Mouse (Mus musculus) forebrain, embryonic 16.5 days (tissue): Measurements from ENCODE around the gene Hspe1. TPM values are rescaled to one million over a fixed set of nuclear protein-coding genes. Genes with fewer than 3 reads are reported as not detected.

ENCODE experiments used
- polyA plus RNA-seq: library from polyadenylated mRNA; unstranded; fragments of >200 nt; fragmentation: Nextera tagmentation; extraction: Ambion mirVana; gene quantifications from 2 replicates; pipeline ENCODE4 v1.2.1, GENCODE M21; 2015

The Hspe1 gene
- polyA plus RNA-seq, 1 experiment from 2014 or later: 215 TPM

Other genes with a start within 250 kb of the Hspe1 start
- gene Ankrd44, start 161.7 kb upstream of the Hspe1 start, polyA plus RNA-seq: 24.0 and 28.2 TPM in 2 replicates
- gene Sf3b1, start 60.7 kb upstream of the Hspe1 start, polyA plus RNA-seq: 379 and 442 TPM in 2 replicates
- gene Coq10b, start 35.4 kb upstream of the Hspe1 start, polyA plus RNA-seq: 34.4 and 35.5 TPM in 2 replicates
- 295 and 312 TPM in 2 replicates for gene Hspd1, start 111 bp downstream of the Hspe1 start, polyA plus RNA-seq
- 194 and 201 TPM in 2 replicates for gene Mob4, start 43.1 kb downstream of the Hspe1 start, polyA plus RNA-seq
- 10.4 and 15.1 TPM in 2 replicates for gene Rftn2, start 138.7 kb downstream of the Hspe1 start, polyA plus RNA-seq
- 5.3 and 5.6 TPM in 2 replicates for gene Mars2, start 149.0 kb downstream of the Hspe1 start, polyA plus RNA-seq